Mouse (Mus musculus) limb, embryonic 12.5 days (tissue): ENCODE measurements around the gene Cnp. TPM values are rescaled to one million over a fixed set of nuclear protein-coding genes. Genes with fewer than 3 reads are reported as not detected.

Experiments
- ATAC-seq: fragments of 200-750 bp; cut with Nextera tagmentation; 2 replicates; pipeline ENCODE4 v1.8.0; 2017; ENCODE audit warnings: low read depth, moderate TSS enrichment; ENCODE audit not compliant: insufficient number of reproducible peaks, insufficient read depth, low FRiP score, low TSS enrichment
- H3K27ac ChIP-seq: fragments of 300-500 bp; sonication (generic); 2 replicates; pipeline ENCODE4 v1.5.1; 2016; ENCODE audit warnings: mild to moderate bottlenecking, moderate library complexity
- H3K27me3 ChIP-seq: fragments of 300-500 bp; sonication (generic); 2 replicates; pipeline ENCODE4 v1.6.1; 2016; ENCODE audit warnings: mild to moderate bottlenecking, moderate library complexity
- H3K36me3 ChIP-seq: fragments of 300-500 bp; sonication (generic); 2 replicates; pipeline ENCODE4 v1.6.1; 2016; ENCODE audit warnings: mild to moderate bottlenecking, moderate library complexity
- H3K4me1 ChIP-seq: fragments of 300-500 bp; sonication (generic); replicated peaks from 2 replicates; pipeline ENCODE4 v1.6.1; 2016
- H3K4me2 ChIP-seq: fragments of 300-500 bp; sonication (generic); 2 replicates; pipeline ENCODE4 v1.6.1; 2016; ENCODE audit warnings: mild to moderate bottlenecking, moderate library complexity
- H3K4me3 ChIP-seq: fragments of 300-500 bp; sonication (generic); replicated peaks from 2 replicates; pipeline ENCODE4 v1.5.1; 2016; ENCODE audit warnings: mild to moderate bottlenecking
- H3K9ac ChIP-seq: fragments of 300-500 bp; sonication (generic); replicated peaks from 2 replicates; pipeline ENCODE4 v1.6.1; 2016; ENCODE audit warnings: mild to moderate bottlenecking, moderate library complexity
- H3K9me3 ChIP-seq: fragments of 300-500 bp; sonication (generic); 2 replicates; pipeline ENCODE4 v1.6.1; 2016; ENCODE audit warnings: mild to moderate bottlenecking, moderate library complexity
- WGBS: fragments of 180-500 bp; shearing (Covaris S2); methylation state at CpG from one replicate; pipeline ENCODE4 v1.1.7; 2016; 5-methylcytosine and 5-hydroxymethylcytosine counted together
- polyA plus RNA-seq: library from polyadenylated mRNA; unstranded; fragments of >200 nt; fragmentation: Nextera tagmentation; extraction: Ambion mirVana; gene quantifications from 2 replicates; pipeline ENCODE4 v1.2.1, GENCODE M21; 2016

The Cnp gene
- polyA plus RNA-seq, 1 experiment from 2014 or later: 34.5 TPM

DNA sequence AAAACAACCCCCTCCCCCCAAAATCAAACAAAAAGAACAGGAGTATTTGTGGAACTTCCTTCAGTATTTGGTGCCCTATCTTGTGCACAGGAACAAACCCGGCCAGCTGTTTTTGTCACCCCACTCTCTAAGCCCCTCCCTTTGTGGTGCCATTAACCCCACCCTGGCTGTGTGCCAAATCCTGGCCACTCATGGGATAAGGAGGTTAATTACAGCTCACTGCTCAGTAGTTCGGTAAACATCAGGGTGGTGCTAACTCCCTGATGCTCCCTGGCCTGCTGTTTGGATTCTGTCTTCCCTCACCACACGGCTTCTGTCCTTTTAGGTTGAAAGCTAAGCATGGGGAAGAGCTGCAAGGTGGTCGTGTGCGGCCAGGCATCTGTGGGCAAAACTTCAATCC, 49.2 kb downstream of the Cnp start:
- Histone ChIP-seq H3K4me1 (peaks cover 19% of the 10 kb centered on the region), H3K27ac (no peak overlapping the region), H3K9ac (no peak overlapping the region), H3K9me3 (no peaks in the 10 kb centered on the region), H3K36me3 (peaks cover 36% of the 10 kb centered on the region), H3K4me2 (peak overlapping the region; percentile 67), H3K27me3 (no peaks in the 10 kb centered on the region), H3K4me3 (peak overlapping the region; percentile 77)
- WGBS: 47% methylated on average over 5 of the region's 5 CpGs
- no peak for ATAC-seq

DNA sequence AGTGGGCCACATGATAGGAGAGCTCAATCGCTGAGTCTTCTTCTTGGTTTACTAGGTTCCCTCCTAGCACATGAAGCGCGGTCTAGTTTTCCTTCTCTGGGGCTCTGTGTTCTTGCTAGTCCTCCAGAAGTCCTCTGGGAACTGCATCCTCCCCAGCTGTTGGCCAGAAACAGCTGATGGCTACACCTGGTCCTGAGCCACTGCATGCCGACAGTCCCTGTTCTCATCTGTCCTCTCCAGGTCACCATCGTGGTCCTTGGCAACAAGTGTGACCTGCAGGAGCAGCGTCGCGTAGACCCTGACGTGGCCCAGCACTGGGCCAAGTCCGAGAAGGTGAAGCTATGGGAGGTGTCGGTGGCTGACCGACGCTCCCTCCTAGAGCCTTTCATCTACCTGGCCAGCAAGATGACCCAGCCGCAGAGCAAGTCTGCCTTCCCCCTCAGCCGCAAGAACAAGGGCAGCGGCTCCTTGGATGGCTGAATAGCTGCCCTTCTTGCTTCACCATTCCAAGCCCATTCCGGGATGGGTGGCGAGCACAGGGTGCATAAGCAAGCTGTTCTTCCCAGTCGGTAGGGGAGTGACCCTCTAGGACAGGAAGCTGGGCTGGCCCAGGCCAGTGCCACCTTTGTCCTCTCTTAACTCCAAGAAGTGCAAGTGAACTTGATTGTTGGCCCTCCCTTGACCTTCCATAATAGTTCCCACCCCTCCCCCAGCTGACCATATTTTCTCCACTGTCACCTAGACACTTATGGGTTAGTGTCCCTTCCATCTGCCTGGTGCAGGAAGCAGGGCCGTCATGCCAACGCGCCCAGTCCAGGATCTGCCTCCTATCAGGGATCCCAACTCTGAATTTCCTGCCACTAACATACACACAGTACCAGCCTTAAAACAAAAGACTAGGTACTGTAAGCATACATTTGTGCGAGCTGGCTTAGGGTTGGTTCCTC, 51.3 kb downstream of the Cnp start:
- Histone ChIP-seq H3K9ac (no peak overlapping the region), H3K36me3 (peaks cover 36% of the 10 kb centered on the region), H3K4me2 (no peak overlapping the region), H3K4me1 (peaks cover 18% of the 10 kb centered on the region), H3K27ac (no peak overlapping the region), H3K4me3 (no peak overlapping the region), H3K9me3 (no peaks in the 10 kb centered on the region), H3K27me3 (peaks cover 9% of the 10 kb centered on the region; the same call in 1 of the 2 replicates)
- 91% methylated on average over 23 of the region's 23 CpGs for WGBS
- ATAC-seq: no peak

DNA sequence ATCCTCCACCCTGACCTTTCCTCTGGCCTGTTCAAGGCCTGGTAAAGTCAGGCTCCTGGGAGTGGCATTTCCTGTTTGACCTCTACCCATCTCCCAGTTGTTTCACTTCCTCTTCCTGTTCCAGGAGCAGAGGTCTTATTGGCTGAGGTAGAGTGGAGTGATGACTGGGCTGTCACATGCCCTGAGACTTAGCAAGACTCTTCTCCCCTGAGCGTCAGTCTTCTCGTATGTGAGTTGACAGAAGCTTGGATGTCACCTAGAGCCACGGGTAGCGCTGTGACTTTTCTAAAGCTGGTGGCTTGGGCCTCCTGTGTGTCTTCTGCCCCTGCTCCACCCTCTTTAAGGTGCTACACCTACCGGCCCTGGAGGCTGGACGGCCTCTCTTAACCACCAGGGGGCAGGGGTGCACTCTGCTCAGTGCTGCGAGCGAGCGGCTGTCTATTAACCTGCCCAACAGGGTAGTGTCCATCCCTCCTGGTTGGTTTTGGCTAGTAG, 52.0 kb downstream of the Cnp start:
- H3K9me3 ChIP-seq: no peaks in the 10 kb centered on the region
- peaks cover 18% of the 10 kb centered on the region for H3K4me1 ChIP-seq
- peaks cover 36% of the 10 kb centered on the region for H3K36me3 ChIP-seq
- ATAC-seq: no peak
- no peak overlapping the region for H3K9ac ChIP-seq
- WGBS: 26% methylated on average over 9 of the region's 9 CpGs
- peaks cover 11% of the 10 kb centered on the region for H3K27me3 ChIP-seq
- no peak overlapping the region for H3K4me2 ChIP-seq
- H3K27ac ChIP-seq: no peak overlapping the region
- no peak overlapping the region for H3K4me3 ChIP-seq

DNA sequence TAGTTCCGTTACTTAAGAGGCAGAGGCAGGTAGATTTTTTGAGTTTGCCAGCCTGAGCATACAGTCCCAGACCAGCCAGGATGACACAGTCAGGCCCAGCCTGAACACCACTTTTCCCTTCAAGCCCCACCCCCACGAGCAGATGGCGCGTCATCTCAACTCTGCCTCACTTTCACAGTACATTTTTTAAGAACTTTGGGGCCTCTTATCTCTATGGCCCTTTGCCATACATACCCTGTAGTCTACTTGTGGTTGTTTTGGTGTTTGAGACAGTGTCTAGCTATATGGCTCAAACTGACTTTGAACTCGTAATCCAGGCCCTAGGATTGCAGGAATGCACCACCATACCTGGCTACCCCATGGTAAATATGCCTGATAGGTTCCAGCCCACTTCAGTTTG, 53.4 kb downstream of the Cnp start:
- Histone ChIP-seq H3K27me3 (peaks cover 18% of the 10 kb centered on the region), H3K4me1 (peaks cover 18% of the 10 kb centered on the region), H3K36me3 (peaks cover 36% of the 10 kb centered on the region), H3K9ac (no peak overlapping the region), H3K4me2 (no peak overlapping the region), H3K4me3 (no peak overlapping the region), H3K27ac (no peak overlapping the region), H3K9me3 (no peaks in the 10 kb centered on the region)
- ATAC-seq: no peak
- WGBS: 79% methylated on average over 5 of the region's 5 CpGs

DNA sequence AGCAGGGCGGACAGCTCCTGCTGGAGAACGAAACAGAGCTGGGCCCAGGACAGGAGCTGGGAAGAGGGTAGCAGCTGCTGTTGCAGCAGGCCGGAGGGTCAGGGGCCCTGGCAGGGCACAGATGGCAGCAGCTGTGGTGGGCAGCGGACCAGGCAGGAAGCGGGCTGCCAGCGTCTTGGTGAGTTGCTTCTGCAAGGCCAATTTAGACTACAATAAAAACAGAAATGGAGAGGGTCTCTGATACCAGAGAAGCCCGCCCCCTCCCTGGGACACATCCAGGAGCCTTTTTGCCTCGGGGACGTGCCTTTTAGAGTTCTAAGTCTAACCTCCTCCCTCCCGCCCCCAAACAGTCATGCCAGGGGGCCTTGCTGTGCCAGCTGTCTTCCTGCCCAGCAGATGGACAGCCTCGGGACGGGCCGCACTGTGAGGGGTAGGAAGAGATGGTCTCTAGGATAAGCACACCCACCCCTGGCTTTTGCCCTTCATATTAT, 54.2 kb downstream of the Cnp start:
- H3K4me1 ChIP-seq: peaks cover 11% of the 10 kb centered on the region
- peaks cover 36% of the 10 kb centered on the region for H3K36me3 ChIP-seq
- no peaks in the 10 kb centered on the region for H3K9me3 ChIP-seq
- 56% methylated on average over 13 of the region's 13 CpGs for WGBS
- H3K9ac ChIP-seq: no peak overlapping the region
- H3K4me3 ChIP-seq: no peak overlapping the region
- no peak overlapping the region for H3K4me2 ChIP-seq
- no peak overlapping the region for H3K27ac ChIP-seq
- ATAC-seq: no peak
- peaks cover 24% of the 10 kb centered on the region for H3K27me3 ChIP-seq

DNA sequence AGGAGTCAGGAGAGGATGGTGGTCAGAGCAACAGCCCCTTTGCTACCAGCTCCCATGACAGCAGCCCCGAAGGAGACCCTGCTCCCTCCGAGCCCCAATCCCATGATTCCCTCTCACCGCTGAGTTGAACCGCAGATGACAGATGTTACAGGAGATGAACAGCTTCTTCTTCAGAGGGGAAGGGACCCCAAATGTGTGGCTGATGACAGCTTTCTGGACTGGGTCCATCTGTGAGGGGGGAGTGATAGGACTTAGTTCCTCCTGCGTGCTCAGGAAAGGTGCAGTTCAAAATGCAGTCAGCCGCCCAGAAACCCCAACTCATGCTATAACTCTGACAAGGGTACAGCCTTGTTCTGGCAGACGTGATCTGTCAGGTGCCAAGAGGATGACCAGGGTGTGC, 59.8 kb downstream of the Cnp start:
- Histone ChIP-seq H3K9ac (no peak overlapping the region), H3K36me3 (no peaks in the 10 kb centered on the region), H3K27me3 (peaks cover 52% of the 10 kb centered on the region), H3K27ac (no peak overlapping the region), H3K4me1 (no peaks in the 10 kb centered on the region), H3K9me3 (no peaks in the 10 kb centered on the region), H3K4me3 (no peak overlapping the region), H3K4me2 (no peak overlapping the region)
- no peak for ATAC-seq
- WGBS: 70% methylated on average over 7 of the region's 7 CpGs

DNA sequence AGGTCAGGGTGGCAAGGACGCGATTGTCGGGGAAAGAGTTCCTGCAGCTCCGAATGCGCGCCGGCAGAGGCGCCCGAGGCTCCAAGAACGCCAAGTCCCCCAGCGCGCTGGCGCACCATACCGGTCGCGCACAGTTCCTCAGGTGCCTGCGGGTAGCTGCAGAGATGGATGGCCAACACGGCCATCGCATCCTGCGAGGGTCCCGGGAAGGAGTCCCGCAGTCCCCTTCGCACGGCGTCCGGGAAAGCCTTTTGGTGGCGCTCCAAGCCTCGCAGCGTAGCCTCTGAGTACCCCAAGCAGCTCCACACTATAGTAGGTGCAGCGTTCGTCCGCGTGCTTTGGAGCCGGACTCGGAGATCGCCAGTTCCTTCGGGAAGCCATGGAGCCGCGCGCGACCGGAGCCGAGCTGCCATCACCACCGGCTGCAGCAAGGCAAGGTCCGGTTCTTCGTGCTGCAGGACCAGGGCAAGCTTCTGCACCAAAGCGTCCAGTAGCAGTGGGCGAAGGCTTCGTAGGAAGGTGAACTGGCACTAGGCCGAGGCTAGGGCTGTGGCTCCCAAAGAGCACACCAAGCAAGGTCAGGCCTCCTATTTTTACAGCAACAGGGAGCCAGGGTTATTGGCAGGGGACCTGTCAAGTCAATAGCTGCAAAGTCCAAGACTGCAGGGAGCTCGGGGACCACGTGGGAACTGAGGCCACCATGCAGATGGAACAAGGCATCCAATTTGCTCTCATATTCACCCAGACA, 65.6 kb downstream of the Cnp start:
- peaks cover 72% of the 10 kb centered on the region for H3K27me3 ChIP-seq
- no peaks in the 10 kb centered on the region for H3K9me3 ChIP-seq
- WGBS: 8% methylated on average over 52 of the region's 52 CpGs
- peak overlapping the region; percentile 78 for H3K4me2 ChIP-seq
- H3K27ac ChIP-seq: no peak overlapping the region
- H3K9ac ChIP-seq: peak overlapping the region; percentile 50; the same call in 1 of the 2 replicates
- peaks cover 9% of the 10 kb centered on the region; the same call in 1 of the 2 replicates for H3K4me1 ChIP-seq
- no peaks in the 10 kb centered on the region for H3K36me3 ChIP-seq
- peak overlapping the region; percentile 43 for H3K4me3 ChIP-seq
- no peak for ATAC-seq

Other genes with a start within 250 kb of the Cnp start
- gene Gast, start 240.5 kb upstream of the Cnp start, polyA plus RNA-seq: not detected in 2 replicates
- 1.5 and 2.1 TPM in 2 replicates for gene Hap1, start 218.8 kb upstream of the Cnp start, polyA plus RNA-seq
- 44.1 and 49.3 TPM in 2 replicates for gene Jup, start 177.1 kb upstream of the Cnp start, polyA plus RNA-seq
- gene P3h4, start 160.1 kb upstream of the Cnp start, polyA plus RNA-seq: 54.3 and 58.3 TPM in 2 replicates
- 101 and 118 TPM in 2 replicates for gene Fkbp10, start 159.2 kb upstream of the Cnp start, polyA plus RNA-seq
- gene Nt5c3b, start 133.1 kb upstream of the Cnp start, polyA plus RNA-seq: 173 and 183 TPM in 2 replicates
- 1.0 and 1.1 TPM in 2 replicates for gene Klhl10, start 133.0 kb upstream of the Cnp start, polyA plus RNA-seq
- gene Klhl11, start 102.2 kb upstream of the Cnp start, polyA plus RNA-seq: 14.1 and 15.4 TPM in 2 replicates
- 186 and 196 TPM in 2 replicates for gene Acly, start 46.9 kb upstream of the Cnp start, polyA plus RNA-seq
- gene Ttc25, start 29.3 kb upstream of the Cnp start, polyA plus RNA-seq: 1.2 and 1.4 TPM in 2 replicates
- 79.9 and 80.4 TPM in 2 replicates for gene Nkiras2, start 44.3 kb downstream of the Cnp start, polyA plus RNA-seq
- gene Dnajc7, start 45.3 kb downstream of the Cnp start, polyA plus RNA-seq: 282 and 288 TPM in 2 replicates
- gene Zfp385c, start 117.6 kb downstream of the Cnp start, polyA plus RNA-seq: 0.70 and 0.74 TPM in 2 replicates
- 3.3 and 3.8 TPM in 2 replicates for gene Dhx58, start 129.4 kb downstream of the Cnp start, polyA plus RNA-seq
- gene Kat2a, start 137.6 kb downstream of the Cnp start, polyA plus RNA-seq: 64.0 and 65.8 TPM in 2 replicates
- gene Hspb9, start 138.9 kb downstream of the Cnp start, polyA plus RNA-seq: 0.47 TPM in 1 of 2 replicates, not detected in the other
- 14.3 and 24.3 TPM in 2 replicates for gene Rab5c, start 163.3 kb downstream of the Cnp start, polyA plus RNA-seq
- gene Kcnh4, start 185.0 kb downstream of the Cnp start, polyA plus RNA-seq: not detected in 2 replicates
- not detected in 2 replicates for gene Hcrt, start 188.0 kb downstream of the Cnp start, polyA plus RNA-seq
- gene Ghdc, start 196.1 kb downstream of the Cnp start, polyA plus RNA-seq: 5.4 and 6.8 TPM in 2 replicates